Mouse (Mus musculus) layer of hippocampus, postnatal 36 days (tissue): ENCODE results near the gene Zfp574. TPM values are rescaled to one million over a fixed set of nuclear protein-coding genes. Genes with fewer than 3 reads are reported as not detected.

Source experiments
- DNase-seq, 2 experiments: peaks; one replicate each; pipeline ENCODE4 v3.0.0; 2022
- total RNA-seq, 2 experiments: library from RNA; stranded (reverse); gene quantifications; 2 replicates each; pipeline ENCODE4 v1.2.3; 2021

Zfp574 gene
- total RNA-seq, 2 experiments from 2014 or later: 28.4 to 30.0 TPM

GRCm38 (mm10) chr7:25072716-25073390 is 486 bp downstream of the Zfp574 start:
- DNase-seq: peak; percentile 65 to 71

DNA sequence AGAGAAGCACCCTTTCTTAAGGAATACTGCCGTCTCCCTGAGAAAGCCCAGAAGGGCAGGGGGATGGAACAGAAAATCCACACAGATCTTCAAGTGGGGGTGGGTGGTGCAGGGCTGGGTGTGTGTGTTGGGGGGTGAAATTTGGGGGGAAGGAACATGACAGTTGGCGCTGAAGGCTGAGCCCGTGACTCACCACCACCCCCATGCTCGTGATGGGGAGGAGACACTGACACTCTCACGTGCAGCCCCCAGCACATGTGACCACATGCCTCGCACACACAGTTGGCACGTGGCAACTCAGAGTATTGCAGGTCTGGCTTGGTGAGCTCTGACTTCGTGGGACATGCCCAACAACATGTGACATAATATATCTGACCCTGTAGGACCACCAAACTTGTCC is 1.6 kb downstream of the Zfp574 start:
- peak in 1 of 2 experiments; percentile 44 for DNase-seq

DNA sequence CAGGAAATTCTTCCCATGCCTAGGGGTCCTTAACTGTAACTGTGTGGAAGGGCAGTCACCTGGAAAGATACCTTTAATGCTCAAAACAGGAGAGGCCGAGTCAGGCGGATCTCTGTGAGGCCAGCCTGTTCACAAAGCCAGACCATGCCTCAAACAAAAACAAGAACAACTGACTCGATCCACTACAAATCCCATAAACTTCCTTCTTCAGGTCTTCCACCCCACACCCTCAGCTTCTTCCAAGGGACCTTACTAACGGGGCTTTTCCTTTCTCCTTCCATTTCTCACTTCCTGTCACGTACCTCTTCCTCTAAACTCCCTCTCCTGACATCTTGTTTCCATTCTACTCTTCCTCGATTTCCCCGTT is 3.9 kb downstream of the Zfp574 start:
- DNase-seq: no peak

GRCm38 (mm10) chr7:25076663-25077413 is 4.5 kb downstream of the Zfp574 start:
- DNase-seq: peak; percentile 97 to 99

- no peak for DNase-seq
These were observed 5.0 kb downstream of the Zfp574 start for GRCm38 (mm10) chr7:25077414-25077755.

DNA sequence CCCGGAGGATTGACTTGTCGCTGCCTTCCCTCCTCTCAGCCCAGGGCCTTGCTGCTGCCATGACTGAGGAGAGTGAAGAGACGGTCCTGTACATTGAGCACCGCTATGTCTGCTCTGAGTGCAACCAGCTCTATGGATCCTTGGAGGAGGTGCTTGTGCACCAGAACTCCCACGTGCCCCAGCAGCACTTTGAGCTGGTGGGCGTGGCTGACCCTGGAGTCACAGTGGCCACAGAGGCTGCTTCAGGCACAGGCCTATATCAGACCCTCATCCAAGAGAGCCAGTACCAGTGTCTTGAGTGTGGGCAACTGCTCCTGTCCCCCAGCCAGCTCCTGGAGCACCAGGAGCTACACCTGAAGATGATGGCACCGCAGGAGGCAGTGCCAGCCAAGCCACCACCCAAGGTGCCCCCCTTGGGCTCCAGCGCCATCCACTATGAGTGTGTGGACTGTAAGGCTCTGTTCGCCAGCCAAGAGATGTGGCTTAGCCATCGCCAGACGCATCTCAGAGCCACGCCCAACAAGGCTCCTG is 7.2 kb downstream of the Zfp574 start:
- no peak for DNase-seq

DNA sequence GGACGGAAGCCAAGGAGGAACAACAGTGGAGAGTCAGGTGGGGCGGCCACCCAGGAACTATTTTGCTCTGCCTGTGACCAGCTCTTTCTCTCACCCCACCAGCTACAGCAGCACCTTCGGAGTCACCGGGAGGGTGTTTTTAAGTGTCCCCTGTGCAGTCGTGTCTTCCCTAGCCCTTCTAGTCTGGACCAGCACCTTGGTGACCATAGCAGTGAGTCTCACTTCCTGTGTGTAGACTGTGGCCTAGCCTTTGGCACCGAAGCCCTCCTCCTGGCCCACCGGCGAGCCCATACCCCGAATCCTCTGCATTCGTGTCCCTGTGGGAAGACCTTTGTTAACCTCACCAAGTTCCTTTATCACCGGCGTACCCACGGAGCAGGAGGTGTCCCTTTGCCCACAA is 8.1 kb downstream of the Zfp574 start:
- DNase-seq: no peak

GRCm38 (mm10) chr7:25082510-25082909 is 10.1 kb downstream of the Zfp574 start:
- DNase-seq: no peak

DNA sequence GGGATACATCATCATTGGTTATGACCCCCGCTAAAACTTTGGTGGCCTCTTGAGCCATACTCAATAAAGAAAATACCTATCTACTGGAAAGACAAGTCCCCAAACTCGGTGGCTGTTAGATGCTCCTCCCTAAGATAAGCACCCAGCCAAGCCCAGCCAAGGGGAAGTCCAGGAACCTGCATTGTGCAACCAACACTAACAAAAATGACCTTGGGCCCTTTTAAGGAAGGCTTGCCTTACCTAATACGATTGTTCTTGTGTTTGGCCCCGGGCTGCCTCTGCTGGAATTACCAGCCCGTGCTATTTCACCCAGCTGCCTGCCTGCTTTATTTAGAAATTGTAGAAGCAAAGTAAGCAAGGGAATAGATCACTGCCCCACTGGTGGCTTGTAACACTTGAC is 12.3 kb downstream of the Zfp574 start:
- DNase-seq: no peak

GRCm38 (mm10) chr7:25086656-25087055 is 14.3 kb downstream of the Zfp574 start:
- no peak for DNase-seq

DNA sequence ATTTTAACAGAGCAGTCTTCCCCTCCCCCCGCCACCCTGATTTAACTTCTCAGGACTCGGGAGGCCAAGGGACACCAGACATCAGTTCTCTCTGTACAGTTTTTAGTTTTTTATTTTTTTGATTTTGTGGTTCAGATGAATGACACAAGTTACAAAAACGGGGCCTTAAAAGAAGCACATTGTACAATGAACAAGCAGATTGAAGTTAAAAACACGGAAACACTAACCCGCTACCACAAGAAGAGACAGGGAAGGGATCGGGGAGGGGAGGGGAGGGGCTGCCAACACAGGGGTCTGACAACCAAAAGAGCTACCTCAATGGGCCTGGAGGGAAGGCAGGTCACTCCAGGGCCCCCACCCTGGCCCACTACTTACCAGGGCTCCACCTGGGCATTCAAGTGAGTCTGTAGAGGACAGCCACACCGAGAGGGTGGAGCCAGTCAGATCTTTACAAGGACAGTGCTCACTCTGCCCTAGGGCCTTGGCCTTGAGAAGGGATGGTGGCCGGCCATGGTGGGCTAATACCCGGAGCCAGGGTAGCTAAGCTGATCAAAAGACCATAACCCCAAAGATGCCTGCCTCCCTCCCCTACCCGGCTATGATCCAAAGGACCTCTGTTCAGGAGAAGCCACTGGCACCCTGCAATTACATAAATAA is 15.0 kb downstream of the Zfp574 start:
- DNase-seq: no peak

GRCm38 (mm10) chr7:25087972-25088371 is 15.6 kb downstream of the Zfp574 start:
- no peak for DNase-seq

- DNase-seq: no peak
These were observed 16.2 kb downstream of the Zfp574 start for GRCm38 (mm10) chr7:25088531-25088930.

DNA sequence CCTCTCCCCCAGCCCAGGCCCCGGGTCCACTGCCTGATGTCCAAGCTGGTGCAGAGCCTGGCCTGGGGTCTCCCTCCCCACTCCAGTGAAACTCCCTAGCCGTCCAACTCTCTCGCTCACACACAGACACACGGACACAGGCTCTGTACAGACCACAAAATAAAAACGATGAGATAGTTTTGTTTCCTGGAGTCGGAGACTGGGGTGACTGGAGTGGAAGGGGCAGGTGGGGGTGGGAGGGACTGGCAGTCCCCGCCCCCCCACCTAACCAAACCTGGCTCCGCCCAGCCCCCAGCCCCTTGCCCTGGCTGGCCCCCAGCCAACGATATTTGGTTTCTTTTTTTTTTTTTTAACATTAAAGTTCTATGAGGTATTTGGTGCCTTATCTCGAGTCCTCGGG is 16.6 kb downstream of the Zfp574 start:
- no peak for DNase-seq

DNA sequence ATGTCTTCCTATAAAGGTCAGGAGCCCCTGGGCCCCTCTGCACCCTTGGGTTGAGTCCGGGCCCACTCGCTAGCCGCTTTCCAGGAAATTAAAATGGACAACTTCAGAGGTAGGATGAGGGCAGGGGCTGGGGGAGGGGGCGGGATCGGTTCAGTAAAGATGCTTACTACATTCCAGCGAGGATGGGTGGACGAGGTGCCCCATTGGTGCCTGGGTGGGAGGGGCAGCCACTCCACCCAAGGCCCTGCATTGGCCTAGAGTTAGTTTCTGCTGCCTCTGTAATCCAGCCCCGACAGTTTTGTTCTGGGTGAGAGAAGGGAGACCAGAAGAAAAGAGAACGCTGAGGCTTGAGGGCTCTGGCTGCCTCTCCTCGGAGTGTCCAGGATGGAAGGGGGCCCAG is 17.5 kb downstream of the Zfp574 start:
- no peak for DNase-seq

DNA sequence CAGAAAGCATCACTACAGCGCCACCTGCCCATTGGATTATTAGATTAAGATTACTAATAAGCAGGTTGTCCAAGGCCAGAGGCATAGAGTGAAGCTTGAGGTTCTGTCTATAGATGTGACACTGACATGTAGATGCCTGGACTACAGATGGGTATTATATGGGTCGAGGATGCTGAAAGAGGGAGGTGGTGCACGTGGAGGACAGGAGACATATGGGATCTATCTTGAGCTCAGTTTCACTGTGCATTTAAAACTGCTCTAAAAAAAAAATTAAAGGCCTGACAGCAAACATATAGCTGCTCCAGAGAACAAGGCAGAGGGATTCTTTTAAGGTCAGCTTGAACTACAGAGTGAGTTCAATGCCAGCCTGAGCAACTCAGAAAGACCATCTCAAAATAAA is 25.8 kb downstream of the Zfp574 start:
- no peak for DNase-seq

- no peak for DNase-seq
These were observed 27.2 kb downstream of the Zfp574 start for GRCm38 (mm10) chr7:25099581-25099980.

GRCm38 (mm10) chr7:25105411-25106160 is 33.2 kb downstream of the Zfp574 start:
- DNase-seq: peak; percentile 80 to 82

- DNase-seq: no peak
These were observed 34.6 kb downstream of the Zfp574 start for GRCm38 (mm10) chr7:25106790-25107502.

- DNase-seq: no peak
These were observed 37.0 kb downstream of the Zfp574 start for GRCm38 (mm10) chr7:25109355-25109754.

GRCm38 (mm10) chr7:25110336-25110735 is 38.0 kb downstream of the Zfp574 start:
- DNase-seq: no peak
